Mouse (Mus musculus): ENCODE measurements around the gene Prpf40a.

Gene Prpf40a

DNA sequence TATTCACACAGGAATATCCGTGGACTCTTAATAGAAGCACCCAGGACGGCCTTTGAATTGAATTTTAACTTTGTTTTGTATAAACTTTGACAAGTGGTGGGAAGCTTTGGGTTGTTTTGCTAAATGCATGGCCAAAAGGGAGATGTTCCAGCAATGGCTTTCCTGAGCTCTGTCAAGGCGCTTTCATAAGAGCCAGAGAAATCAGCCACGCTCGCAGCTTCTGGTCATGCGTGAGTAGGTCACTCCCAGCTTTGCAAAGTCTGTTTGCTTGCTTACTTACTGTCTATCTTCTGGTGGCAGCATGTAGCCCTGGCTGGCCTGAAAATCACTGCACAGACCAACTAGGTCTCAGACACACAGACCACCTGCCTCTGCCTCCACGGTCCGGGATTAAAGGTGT is 84.6 kb downstream of the Prpf40a start:
- in situ Hi-C loops (cut with MboI, MseI), result no loop called here

DNA sequence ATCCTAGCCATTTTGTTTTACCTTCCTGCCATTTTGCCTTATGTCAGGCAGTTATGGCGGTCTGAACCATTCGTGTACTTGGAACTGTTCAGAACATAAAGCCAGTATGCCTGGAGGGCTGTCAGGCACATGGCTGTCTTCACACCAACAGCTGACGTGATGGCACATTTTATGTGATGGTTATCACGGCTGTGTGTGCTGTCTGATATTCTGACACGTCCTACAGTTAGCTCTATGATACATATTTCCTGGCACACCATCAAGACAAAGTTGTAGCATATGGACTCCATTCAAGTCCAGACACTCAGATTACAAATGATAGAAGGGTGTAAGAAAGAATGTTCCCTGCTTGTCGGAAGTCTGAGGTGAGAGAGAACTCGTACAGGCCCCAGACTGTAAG is 85.0 kb downstream of the Prpf40a start:
- in situ Hi-C loops (cut with MboI, MseI), result no loop called here

DNA sequence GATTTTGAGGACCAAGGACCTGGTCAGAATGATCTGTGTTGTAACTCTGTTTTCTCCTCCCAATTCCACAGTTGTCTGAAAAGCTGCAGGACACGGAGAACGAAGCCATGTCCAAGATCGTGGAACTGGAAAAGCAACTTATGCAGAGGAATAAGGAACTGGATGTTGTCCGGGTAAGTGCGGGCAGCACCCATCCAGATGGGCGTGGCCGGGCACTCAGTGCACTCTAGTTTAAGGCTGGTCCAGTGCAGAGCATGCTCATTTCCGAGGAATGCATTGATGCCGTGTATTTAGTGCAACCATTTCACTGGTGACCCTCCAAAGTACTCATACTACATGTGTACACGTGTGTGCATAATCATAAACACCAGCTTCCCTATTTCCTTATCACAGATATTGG is 85.7 kb downstream of the Prpf40a start:
- in situ Hi-C loops (cut with MboI, MseI), result no loop called here

DNA sequence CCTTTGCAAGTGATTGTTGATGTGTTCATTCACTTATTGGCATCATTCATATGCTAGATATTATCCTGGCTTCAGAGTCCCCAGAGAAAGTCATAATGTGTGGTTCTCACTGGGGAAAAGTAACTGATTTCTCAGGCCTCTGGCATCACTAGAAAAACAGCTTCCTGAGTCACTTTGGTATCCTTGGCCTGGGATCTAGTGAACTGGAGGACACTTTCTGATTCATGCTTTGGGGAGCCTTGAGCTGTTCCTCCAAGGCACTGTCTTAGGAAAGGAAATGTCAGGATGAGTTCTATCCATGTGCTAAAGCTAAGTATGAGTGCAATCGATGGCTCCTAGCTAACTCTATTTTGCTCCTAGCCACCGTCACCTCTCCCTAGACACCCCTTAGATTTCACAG is 88.2 kb downstream of the Prpf40a start:
- in situ Hi-C loops (cut with MboI, MseI), result no loop called here

DNA sequence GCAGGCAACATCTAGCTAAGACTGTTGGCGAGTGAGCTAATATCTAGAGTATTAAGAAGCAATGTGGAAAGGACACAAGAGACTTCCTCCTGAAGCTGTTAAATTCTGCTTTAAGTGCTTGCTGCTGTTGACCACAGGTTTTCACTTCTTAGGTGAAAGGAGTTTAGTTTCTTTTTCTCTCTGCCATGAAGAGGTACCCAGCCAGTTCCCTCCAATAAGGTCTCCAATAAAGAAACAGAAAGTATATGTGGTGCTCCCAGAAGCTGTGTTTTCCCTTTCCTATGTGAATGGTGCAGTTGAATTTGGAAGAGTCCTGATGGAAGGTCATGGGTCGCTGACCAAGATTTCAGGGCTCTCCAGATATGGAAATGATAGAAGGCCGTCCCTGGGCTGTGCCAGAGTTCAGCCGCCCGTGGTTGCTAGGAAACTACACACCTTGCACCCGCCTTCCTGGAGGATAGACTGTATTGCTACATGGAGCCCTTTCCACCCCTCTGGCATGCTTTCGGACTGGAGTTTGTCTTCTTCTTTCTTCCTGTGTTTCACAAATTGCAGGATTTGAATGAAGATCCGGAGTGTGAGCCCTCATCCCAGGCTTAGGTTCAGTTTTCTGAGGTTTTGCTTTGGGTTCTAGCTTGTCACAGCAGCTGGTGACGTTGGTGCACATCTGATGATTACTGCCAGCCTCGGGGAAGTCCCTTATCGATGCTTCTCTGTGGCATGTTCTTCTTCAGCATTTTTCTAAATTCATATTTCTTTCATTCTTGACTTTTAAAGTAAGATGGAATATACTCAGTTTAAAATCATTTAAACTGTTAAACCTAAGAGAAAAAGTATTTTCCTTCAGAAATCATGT is 89.0 kb downstream of the Prpf40a start:
- in situ Hi-C loops (cut with MboI, MseI), result no loop called here

DNA sequence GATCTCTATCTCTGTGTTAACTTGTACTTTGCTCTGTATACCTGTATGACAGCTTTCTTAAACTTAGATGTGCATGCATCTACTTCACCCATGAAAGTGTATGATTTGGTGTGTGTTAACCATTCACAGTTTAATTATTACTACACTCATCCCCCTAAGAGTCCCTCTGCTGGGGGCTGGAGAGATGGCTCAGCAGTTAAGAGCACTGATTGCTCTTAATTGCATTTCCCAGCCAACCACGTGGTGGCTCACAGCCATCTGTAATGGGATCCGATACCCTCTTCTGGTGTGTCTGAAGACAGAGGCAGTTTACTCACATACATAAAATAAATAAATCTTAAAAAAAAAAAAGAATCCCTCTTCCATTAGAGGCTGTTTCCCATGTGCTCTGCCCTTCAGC is 91.0 kb downstream of the Prpf40a start:
- in situ Hi-C loops (cut with MboI, MseI), result no loop called here

DNA sequence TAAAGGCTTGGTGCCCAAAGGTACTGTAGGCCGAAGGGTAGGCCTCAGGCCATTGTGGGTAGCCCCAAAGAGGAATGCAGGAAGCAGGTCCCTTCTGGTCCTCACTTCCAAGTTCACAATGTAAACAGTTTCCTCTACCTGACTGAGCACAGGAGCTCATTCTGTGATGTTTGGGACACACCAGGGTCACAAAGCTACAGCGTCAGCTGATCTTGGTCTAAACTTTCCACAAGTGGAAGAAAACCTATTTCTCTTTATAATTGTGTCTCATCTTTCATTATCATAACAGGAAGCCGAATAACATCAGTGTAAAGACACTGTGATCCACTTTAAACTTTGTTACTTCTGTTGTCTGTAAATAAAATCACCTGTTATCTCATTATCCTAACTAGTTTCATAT is 95.6 kb downstream of the Prpf40a start:
- in situ Hi-C loops (cut with MboI, MseI), result no loop called here

DNA sequence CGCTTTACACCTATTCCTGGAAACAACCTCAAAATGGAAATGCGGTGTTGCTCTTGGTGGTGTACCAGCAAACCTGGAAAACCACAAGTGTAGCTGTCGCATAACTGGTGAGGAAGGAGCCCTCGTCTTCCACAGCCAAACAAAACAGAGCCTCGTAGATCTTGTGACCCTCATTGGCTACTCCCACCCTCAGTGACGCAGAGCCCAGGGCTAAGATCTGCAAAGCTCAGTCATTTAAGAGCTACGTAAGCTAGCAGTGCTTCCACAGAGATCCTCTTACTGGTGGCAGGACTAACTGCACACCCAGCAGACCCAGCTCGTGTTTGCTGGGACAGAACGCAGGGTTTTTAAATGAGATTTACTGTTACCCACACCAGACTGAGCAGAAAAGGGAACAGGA is 96.1 kb downstream of the Prpf40a start:
- in situ Hi-C loops (cut with MboI, MseI), result no loop called here

DNA sequence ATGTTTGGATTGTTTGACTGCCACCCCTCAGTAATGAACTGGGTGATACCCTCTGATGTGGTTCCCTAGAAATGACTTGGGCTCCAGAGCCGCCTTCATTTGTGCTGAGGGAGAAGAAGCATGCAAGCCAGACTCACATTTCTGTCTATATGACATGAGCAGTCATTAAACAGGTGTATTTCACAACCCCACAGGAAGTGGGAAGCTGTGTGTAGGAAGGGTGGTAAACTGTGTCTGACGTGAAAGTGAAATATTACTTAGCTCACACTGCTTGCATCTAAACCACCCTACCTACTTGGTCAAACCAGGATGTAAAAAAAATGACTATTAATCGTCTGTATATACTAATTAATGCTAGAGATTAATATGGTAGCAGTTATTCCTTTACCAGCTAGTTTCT is 102.3 kb downstream of the Prpf40a start:
- in situ Hi-C loops (cut with MboI, MseI), result loop anchor here in 1 of 2 experiments (5.0 kb wide), 1 partner anchor 326 kb away; no protein-coding TSS in a partner anchor

DNA sequence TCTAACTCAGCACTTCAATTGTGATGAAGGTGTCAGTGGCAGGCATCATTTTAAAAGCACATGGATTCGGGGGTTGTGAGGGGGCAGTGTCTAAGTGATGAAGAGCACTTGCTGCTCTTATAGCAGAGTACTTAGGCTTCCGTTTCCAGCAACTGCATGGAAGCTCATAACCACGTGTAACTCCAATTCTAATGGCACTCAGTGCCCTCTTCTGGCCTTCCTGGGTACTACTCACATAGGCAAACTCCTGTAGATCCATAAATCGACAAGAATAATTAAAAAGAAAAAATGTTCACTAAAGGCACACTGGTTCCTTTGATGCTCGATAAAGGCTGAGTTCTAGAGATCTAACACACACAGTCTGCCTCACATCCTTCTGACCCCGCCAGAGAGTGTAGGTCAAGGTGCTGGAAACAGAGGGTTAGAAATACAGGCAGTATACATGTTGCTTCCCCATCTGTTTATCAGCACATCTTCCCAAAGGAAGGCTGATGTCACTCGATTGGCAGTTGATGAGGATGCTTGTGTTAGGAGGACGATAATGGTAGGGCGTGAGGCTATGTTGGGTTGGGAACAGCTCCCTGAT is 105.4 kb downstream of the Prpf40a start:
- in situ Hi-C loops (cut with MboI, MseI), result loop anchor here in 1 of 2 experiments (5.0 kb wide), 1 partner anchor 323 kb away; no protein-coding TSS in a partner anchor
